Mouse (Mus musculus) brain, embryonic 14.5 days (tissue): ENCODE results near the gene Lrwd1. TPM values are rescaled to one million over a fixed set of nuclear protein-coding genes. Genes with fewer than 3 reads are reported as not detected.

Experiments
- DNase-seq: peaks from one replicate; pipeline ENCODE4 v3.0.0-alpha.2; 2011; ENCODE audit warnings: low read depth
- CTCF ChIP-seq: fragments of 200-500 bp; IDR thresholded peaks from 2 replicates; pipeline ENCODE4 v1.5.1; 2012; ENCODE audit warnings: inconsistent platforms, mild to moderate bottlenecking, moderate library complexity, borderline replicate concordance; ENCODE audit not compliant: insufficient read depth, insufficient read length; ENCODE audit errors: extremely low read depth
- POLR2A ChIP-seq: fragments of 200-500 bp; IDR thresholded peaks from 2 replicates; pipeline ENCODE4 v1.6.1; 2012; ENCODE audit warnings: mild to moderate bottlenecking, inconsistent platforms, borderline replicate concordance; ENCODE audit not compliant: poor library complexity, insufficient read depth, insufficient read length, severe bottlenecking; ENCODE audit errors: extremely low read depth
- polyA plus RNA-seq: library from polyadenylated mRNA; depleted of rRNA; stranded (reverse); fragments of >200 nt; gene quantifications from 2 replicates; pipeline ENCODE4 v1.2.3, GENCODE M21; 2012; rRNA removed

Gene Lrwd1
- polyA plus RNA-seq, 1 experiment, result 45.7 TPM

- DNase-seq, result peak; percentile 82
- TF ChIP-seq POLR2A (no peak), CTCF (no peak)
These were observed 50.8 kb downstream of the Lrwd1 start for GRCm38 (mm10) chr5:136084891-136085651.

GRCm38 (mm10) chr5:136084144-136084881, 51.6 kb downstream of the Lrwd1 start:
- no peak for DNase-seq
- TF ChIP-seq CTCF, result no peak
- TF ChIP-seq POLR2A, result no peak

- TF ChIP-seq CTCF (no peak), POLR2A (no peak)
- DNase-seq, result peak; percentile 97
These were observed 52.2 kb downstream of the Lrwd1 start, which contains the start of gene Rasa4 for GRCm38 (mm10) chr5:136083669-136084107. Gene Rasa4 (plus strand): TSS chr5:136083916.

GRCm38 (mm10) chr5:136082345-136082744, 53.5 kb downstream of the Lrwd1 start:
- no peak for DNase-seq
- peak; percentile 11; the same call in 1 of the 2 replicates for TF ChIP-seq CTCF
- no peak for TF ChIP-seq POLR2A

GRCm38 (mm10) chr5:136078136-136078535, 57.7 kb downstream of the Lrwd1 start:
- TF ChIP-seq CTCF (no peak), POLR2A (no peak)
- no peak for DNase-seq

GRCm38 (mm10) chr5:136077001-136077550, 58.8 kb downstream of the Lrwd1 start:
- no peak for DNase-seq
- no peak for TF ChIP-seq POLR2A
- no peak for TF ChIP-seq CTCF

- peak; percentile 61 for DNase-seq
- TF ChIP-seq CTCF (no peak), POLR2A (no peak)
These were observed 59.6 kb downstream of the Lrwd1 start for GRCm38 (mm10) chr5:136076284-136076683.

GRCm38 (mm10) chr5:136075076-136075475, 60.8 kb downstream of the Lrwd1 start:
- TF ChIP-seq CTCF (no peak), POLR2A (no peak)

GRCm38 (mm10) chr5:136073526-136073925, 62.3 kb downstream of the Lrwd1 start:
- no peak for DNase-seq
- TF ChIP-seq CTCF (no peak), POLR2A (no peak)

More at GRCm38 (mm10) chr5:136075076-136075475, 60.8 kb downstream of the Lrwd1 start:
- DNase-seq, result no peak

GRCm38 (mm10) chr5:136073051-136073450, 62.8 kb downstream of the Lrwd1 start:
- no peak for DNase-seq
- TF ChIP-seq CTCF (no peak), POLR2A (no peak)

Other genes with a start within 250 kb of the Lrwd1 start
- gene Hspb1, start 248.2 kb downstream of the Lrwd1 start, polyA plus RNA-seq, result 17.2 and 27.4 TPM in 2 replicates
- 258 and 495 TPM in 2 replicates for gene Ywhag, start 201.5 kb downstream of the Lrwd1 start, polyA plus RNA-seq
- 2.1 and 5.1 TPM in 2 replicates for gene Ssc4d, start 161.5 kb downstream of the Lrwd1 start, polyA plus RNA-seq
- gene Zp3, start 156.0 kb downstream of the Lrwd1 start, polyA plus RNA-seq, result 0.18 and 0.21 TPM in 2 replicates
- gene Dtx2, start 141.3 kb downstream of the Lrwd1 start, polyA plus RNA-seq, result 26.7 and 28.4 TPM in 2 replicates
- gene Upk3b, start 97.6 kb downstream of the Lrwd1 start, polyA plus RNA-seq, result 0.06 and 0.11 TPM in 2 replicates
- gene Upk3bl, start 81.6 kb downstream of the Lrwd1 start, polyA plus RNA-seq, result 0.26 and 0.40 TPM in 2 replicates
- 9.5 and 18.1 TPM in 2 replicates for gene Rasa4, start 52.2 kb downstream of the Lrwd1 start, polyA plus RNA-seq
- gene Polr2j, start 19.4 kb downstream of the Lrwd1 start, polyA plus RNA-seq, result 144 and 199 TPM in 2 replicates
- 17.5 and 21.8 TPM in 2 replicates for gene Alkbh4, start 72 bp upstream of the Lrwd1 start, polyA plus RNA-seq
- gene Orai2, start 34.6 kb upstream of the Lrwd1 start, polyA plus RNA-seq, result 52.2 and 58.5 TPM in 2 replicates
- gene Prkrip1, start 62.9 kb upstream of the Lrwd1 start, polyA plus RNA-seq, result 36.3 and 37.2 TPM in 2 replicates
- gene Sh2b2, start 110.5 kb upstream of the Lrwd1 start, polyA plus RNA-seq, result 58.4 and 59.1 TPM in 2 replicates